Mouse (Mus musculus): Measurements from ENCODE around the gene Zfp512.
"Not testable (repeated sequence)": the region's sequence is repeated elsewhere in the genome, so short reads cannot be mapped to it uniquely, and the experiment has no call there.

Zfp512 gene

GRCm38 (mm10) chr5:31451878-31452561 lies at the start of gene Zfp512:
TSS of gene Zfp512 (plus strand) at chr5:31452431.
- peak; percentile 97 for DNase-seq (ENCODE audit: low spot score)

- not testable (repeated sequence) for DNase-seq (ENCODE audit: low spot score)
These were observed 17.5 kb upstream of the Zfp512 start for GRCm38 (mm10) chr5:31434727-31435126.

- DNase-seq (ENCODE audit: low spot score): peak; percentile 45
These were observed 895 bp upstream of the Zfp512 start for GRCm38 (mm10) chr5:31451336-31451735.

- DNase-seq (ENCODE audit: low spot score): no peak
These were observed 289 bp downstream of the Zfp512 start for GRCm38 (mm10) chr5:31452562-31452878.

GRCm38 (mm10) chr5:31452886-31453410 lies 717 bp downstream of the Zfp512 start:
- no peak for DNase-seq (ENCODE audit: low spot score)

GRCm38 (mm10) chr5:31467798-31468197 lies 15.6 kb downstream of the Zfp512 start:
- DNase-seq (ENCODE audit: low spot score): peak; percentile 11

GRCm38 (mm10) chr5:31469711-31470110 lies 17.5 kb downstream of the Zfp512 start:
- no peak for DNase-seq (ENCODE audit: low spot score)

GRCm38 (mm10) chr5:31470334-31470733 lies 18.1 kb downstream of the Zfp512 start:
- peak; percentile 34 for DNase-seq (ENCODE audit: low spot score)

- DNase-seq (ENCODE audit: low spot score): no peak
These were observed 28.3 kb downstream of the Zfp512 start for GRCm38 (mm10) chr5:31480536-31480935.

GRCm38 (mm10) chr5:31485440-31485839 lies 33.2 kb downstream of the Zfp512 start, which contains the start of gene 4930548H24Rik:
TSS of gene 4930548H24Rik (plus strand) at chr5:31485740.
- no peak for DNase-seq (ENCODE audit: low spot score)

- DNase-seq (ENCODE audit: low spot score): no peak
These were observed 35.7 kb downstream of the Zfp512 start for GRCm38 (mm10) chr5:31487889-31488288.

GRCm38 (mm10) chr5:31489116-31489769 lies 37.0 kb downstream of the Zfp512 start:
- DNase-seq (ENCODE audit: low spot score): no peak

- DNase-seq (ENCODE audit: low spot score): no peak
These were observed 39.8 kb downstream of the Zfp512 start for GRCm38 (mm10) chr5:31492031-31492430.

- DNase-seq (ENCODE audit: low spot score): peak; percentile 94
These were observed 42.5 kb downstream of the Zfp512 start, which contains the start of gene Gpn1 for GRCm38 (mm10) chr5:31494513-31495297. TSS of gene Gpn1 (plus strand) at chr5:31494741.

- no peak for DNase-seq (ENCODE audit: low spot score)
These were observed 52.6 kb downstream of the Zfp512 start for GRCm38 (mm10) chr5:31504843-31505242.

GRCm38 (mm10) chr5:31512481-31512880 lies 60.2 kb downstream of the Zfp512 start:
- DNase-seq (ENCODE audit: low spot score): peak; percentile 33

- DNase-seq (ENCODE audit: low spot score): peak; percentile 5
These were observed 68.3 kb downstream of the Zfp512 start for GRCm38 (mm10) chr5:31520556-31520955.

GRCm38 (mm10) chr5:31526354-31527116 lies 74.3 kb downstream of the Zfp512 start, which contains the start of gene Slc4a1ap:
TSS of gene Slc4a1ap (plus strand) at chr5:31526995.
- peak; percentile 65 for DNase-seq (ENCODE audit: low spot score)

GRCm38 (mm10) chr5:31527117-31527680 lies 75.0 kb downstream of the Zfp512 start:
- no peak for DNase-seq (ENCODE audit: low spot score)

GRCm38 (mm10) chr5:31527707-31528106 lies 75.5 kb downstream of the Zfp512 start, which contains the start of gene Supt7l:
TSS of gene Supt7l (minus strand) at chr5:31527807.
- DNase-seq (ENCODE audit: low spot score): not testable (repeated sequence)

- DNase-seq (ENCODE audit: low spot score): no peak
These were observed 76.3 kb downstream of the Zfp512 start for GRCm38 (mm10) chr5:31528560-31528959.

Measured in lung, postnatal 25 days (tissue).